Mouse (Mus musculus): ENCODE measurements around the gene Ebf1. TPM values are rescaled to one million over a fixed set of nuclear protein-coding genes. Genes with fewer than 3 reads are reported as not detected.

Gene Ebf1
- polyA plus RNA-seq (2012; rRNA removed), result 3.5 and 4.3 TPM in 2 replicates

GRCm38 (mm10) chr11:44616788-44617712 lies at the start of gene Ebf1:
Gene Ebf1 (plus strand): TSS chr11:44617317.

Other genes starting within 250 kb of the Ebf1 start
- 0.06 TPM in 1 of 2 replicates, not detected in the other for gene Il12b, start 217.3 kb upstream of the Ebf1 start, polyA plus RNA-seq (2012; rRNA removed)
- 4.9 and 6.2 TPM in 2 replicates for gene Ublcp1, start 146.8 kb upstream of the Ebf1 start, polyA plus RNA-seq (2012; rRNA removed)
- gene Rnf145, start 98.4 kb upstream of the Ebf1 start, polyA plus RNA-seq (2012; rRNA removed), result 132 and 185 TPM in 2 replicates

Measured in colon, adult 2 months (tissue).